Mouse (Mus musculus) embryonic facial prominence, embryonic 15.5 days (tissue): Measurements from ENCODE around the gene AK157302. TPM values are rescaled to one million over a fixed set of nuclear protein-coding genes. Genes with fewer than 3 reads are reported as not detected.

Experiments used
- microRNA counts: library from miRNA; unstranded; fragments of <30 nt; microRNA quantifications from one replicate; lab custom pipeline; 2016
- microRNA-seq: library from miRNA; unstranded; fragments of <30 nt; microRNA quantifications from one replicate; pipeline ENCODE4, GENCODE M21; 2016; ENCODE audit warnings: borderline number of aligned reads
- polyA plus RNA-seq: library from polyadenylated mRNA; unstranded; fragments of >200 nt; fragmentation: Nextera tagmentation; extraction: Ambion mirVana; gene quantifications from 2 replicates; pipeline ENCODE4 v1.2.1, GENCODE M21; 2015

The AK157302 gene
- polyA plus RNA-seq, 1 experiment from 2014 or later: 0.37 TPM

MicroRNAs within 50 kb of the gene (microRNA counts, 519-probe panel; counts per million panel counts)
- microRNA mmu-miR-1896 (lab: Ali Mortazavi, UCI): 2,868 counts per million, percentile 68 among the panel's probes with 10 or more counts

Small RNA genes lying within 50 kb of the gene (microRNA-seq; reads per million reads assigned to microRNA genes)
- gene Mir1896: not detected

Other genes with a start within 250 kb of the AK157302 start
- gene Gpx5, start 202.5 kb upstream of the AK157302 start, polyA plus RNA-seq: not detected in 2 replicates
- not detected in 2 replicates for gene Gpx6, start 183.1 kb upstream of the AK157302 start, polyA plus RNA-seq
- gene Olfr1367, start 148.3 kb upstream of the AK157302 start, polyA plus RNA-seq: not detected in 2 replicates
- gene Zscan12, start 132.4 kb upstream of the AK157302 start, polyA plus RNA-seq: 10.9 and 11.3 TPM in 2 replicates
- 83.5 and 86.6 TPM in 2 replicates for gene Zkscan3, start 92.5 kb upstream of the AK157302 start, polyA plus RNA-seq
- 3.0 and 3.4 TPM in 2 replicates for gene Pgbd1, start 54.2 kb upstream of the AK157302 start, polyA plus RNA-seq
- gene Zscan26, start 41.5 kb upstream of the AK157302 start, polyA plus RNA-seq: 27.5 and 33.6 TPM in 2 replicates
- 2.1 and 2.3 TPM in 2 replicates for gene Nkapl, start 26.7 kb upstream of the AK157302 start, polyA plus RNA-seq
- gene Zkscan4, start 16.3 kb upstream of the AK157302 start, polyA plus RNA-seq: 3.7 and 4.3 TPM in 2 replicates
- 1.8 TPM in 1 of 2 replicates, not detected in the other for gene Gm10065, start 15.8 kb upstream of the AK157302 start, polyA plus RNA-seq
- gene Gm11273, start 6.2 kb downstream of the AK157302 start, polyA plus RNA-seq: 5.6 and 18.4 TPM in 2 replicates
- 5.6 and 6.6 TPM in 2 replicates for gene Zkscan8, start 35.9 kb downstream of the AK157302 start, polyA plus RNA-seq
- 0.17 and 0.22 TPM in 2 replicates for gene Olfr1366, start 47.6 kb downstream of the AK157302 start, polyA plus RNA-seq
- 0.07 and 0.19 TPM in 2 replicates for gene Olfr1535, start 64.7 kb downstream of the AK157302 start, polyA plus RNA-seq
- 0.11 TPM in 1 of 2 replicates, not detected in the other for gene Olfr1364, start 86.5 kb downstream of the AK157302 start, polyA plus RNA-seq
- gene Olfr1362, start 118.8 kb downstream of the AK157302 start, polyA plus RNA-seq: 0.13 TPM in 1 of 2 replicates, not detected in the other
- gene Olfr11, start 147.3 kb downstream of the AK157302 start, polyA plus RNA-seq: not detected in 2 replicates
- gene Olfr1361, start 168.2 kb downstream of the AK157302 start, polyA plus RNA-seq: 0.48 and 0.68 TPM in 2 replicates
- gene Olfr1360, start 182.2 kb downstream of the AK157302 start, polyA plus RNA-seq: not detected in 2 replicates
- gene Olfr1359, start 202.9 kb downstream of the AK157302 start, polyA plus RNA-seq: 0.05 and 0.27 TPM in 2 replicates
- gene Hist1h2bl, start 220.9 kb downstream of the AK157302 start, polyA plus RNA-seq: 0.60 and 2.0 TPM in 2 replicates
- gene Hist1h2ai, start 221.2 kb downstream of the AK157302 start, polyA plus RNA-seq: 6.9 and 13.7 TPM in 2 replicates
- gene Hist1h3h, start 222.4 kb downstream of the AK157302 start, polyA plus RNA-seq: 6.6 and 7.1 TPM in 2 replicates
- gene Hist1h2bm, start 226.8 kb downstream of the AK157302 start, polyA plus RNA-seq: 1.8 and 4.1 TPM in 2 replicates
- gene Hist1h4j, start 239.8 kb downstream of the AK157302 start, polyA plus RNA-seq: 1.7 and 1.9 TPM in 2 replicates